Mouse (Mus musculus) MEL (cell line): ENCODE data around the gene Txn2. TPM values are rescaled to one million over a fixed set of nuclear protein-coding genes. Genes with fewer than 3 reads are reported as not detected.

ENCODE experiments used
- DNase-seq: peaks from one replicate; pipeline ENCODE4 v3.0.0; 2011; ENCODE audit warnings: low read depth, low spot score
- H3K27ac ChIP-seq: 2 replicates; pipeline ENCODE4 v1.5.1; 2012; ENCODE audit warnings: low read depth, mild to moderate bottlenecking, control low read depth, low read length, moderate library complexity; ENCODE audit not compliant: control insufficient read depth
- H3K27me3 ChIP-seq, 2 experiments: fragments of 150-350 bp in 1 of 2; sonication (generic) in 1 of 2; 2 replicates each; pipeline ENCODE4 v1.6.1; 2012; ENCODE audit warnings: low read length in 2 of 2, mild to moderate bottlenecking in 2 of 2, improper control_type of control experiment in 1 of 2, moderate library complexity in 1 of 2; ENCODE audit not compliant: insufficient read depth in 2 of 2, control insufficient read depth in 1 of 2
- H3K36me3 ChIP-seq, 2 experiments: 2 replicates each; pipeline ENCODE4 v1.6.1; 2012 to 2014; ENCODE audit warnings: low read length in 2 of 2, improper control_type of control experiment in 1 of 2, inconsistent platforms in 1 of 2, mild to moderate bottlenecking in 1 of 2; ENCODE audit not compliant: insufficient read depth in 2 of 2, control insufficient read depth in 1 of 2
- H3K4me1 ChIP-seq, 2 experiments: fragments of 150-350 bp in 1 of 2; sonication (generic) in 1 of 2; 2 replicates each; pipeline ENCODE4 v1.6.1; 2012; ENCODE audit warnings: low read length in 2 of 2, improper control_type of control experiment in 1 of 2, mild to moderate bottlenecking in 1 of 2; ENCODE audit not compliant: insufficient read depth in 2 of 2, control insufficient read depth in 1 of 2
- H3K4me3 ChIP-seq, 2 experiments: fragments of 150-350 bp in 1 of 2; sonication (generic) in 1 of 2; 2 replicates each; pipeline ENCODE4 v1.5.1; 2012; ENCODE audit warnings: low read depth in 2 of 2, low read length in 2 of 2, mild to moderate bottlenecking in 2 of 2, moderate library complexity in 2 of 2, control low read depth in 1 of 2, improper control_type of control experiment in 1 of 2; ENCODE audit not compliant: control insufficient read depth in 1 of 2, insufficient read depth in 1 of 2
- H3K79me2 ChIP-seq: 2 replicates; pipeline ENCODE4 v1.6.1; 2012; ENCODE audit warnings: mild to moderate bottlenecking, low read length, moderate library complexity; ENCODE audit not compliant: control insufficient read depth, poor library complexity, insufficient read depth
- H3K9ac ChIP-seq: 2 replicates; pipeline ENCODE4 v1.6.1; 2012; ENCODE audit warnings: low read depth, mild to moderate bottlenecking, control low read depth, low read length, moderate library complexity; ENCODE audit not compliant: control insufficient read depth, poor library complexity, severe bottlenecking
- H3K9me3 ChIP-seq: fragments of 150-350 bp; sonication (generic); replicated peaks from 2 replicates; pipeline ENCODE4 v1.6.1; 2012; ENCODE audit warnings: mild to moderate bottlenecking, low read length, improper control_type of control experiment, moderate library complexity; ENCODE audit not compliant: insufficient read depth
- BHLHE40 ChIP-seq: IDR thresholded peaks from 2 replicates; pipeline ENCODE4 v1.6.1; 2012; ENCODE audit warnings: low read depth, mild to moderate bottlenecking, inconsistent platforms, low read length, improper control_type of control experiment, borderline replicate concordance
- CTCF ChIP-seq, 3 experiments: IDR thresholded peaks in 2 of 3; conservative IDR thresholded peaks in 1 of 3; 2 replicates each; pipeline ENCODE4 v1.5.1; 2011 to 2012; ENCODE audit warnings: low read length in 3 of 3, low read depth in 2 of 3, mild to moderate bottlenecking in 2 of 3, improper control_type of control experiment in 1 of 3, inconsistent platforms in 1 of 3, mixed read lengths in 1 of 3, moderate library complexity in 1 of 3; ENCODE audit not compliant: control insufficient read depth in 1 of 3, insufficient read depth in 1 of 3, poor library complexity in 1 of 3, severe bottlenecking in 1 of 3
- ETS1 ChIP-seq: IDR thresholded peaks from 2 replicates; pipeline ENCODE4 v1.6.1; 2012; ENCODE audit warnings: low read depth, mild to moderate bottlenecking, inconsistent platforms, low read length, improper control_type of control experiment, moderate library complexity
- HCFC1 ChIP-seq: IDR thresholded peaks from 2 replicates; pipeline ENCODE4 v1.6.1; 2012; ENCODE audit warnings: low read depth, mild to moderate bottlenecking, inconsistent platforms, low read length, improper control_type of control experiment, moderate library complexity
- MAFK ChIP-seq: IDR thresholded peaks from 2 replicates; pipeline ENCODE4 v1.6.1; 2011; ENCODE audit warnings: low read depth, mild to moderate bottlenecking, low read length, improper control_type of control experiment, borderline replicate concordance
- MAX ChIP-seq: IDR thresholded peaks from 2 replicates; pipeline ENCODE4 v1.6.1; 2011; ENCODE audit warnings: low read length, improper control_type of control experiment
- MYB ChIP-seq: IDR thresholded peaks from 2 replicates; pipeline ENCODE4 v1.6.1; 2011; ENCODE audit warnings: mild to moderate bottlenecking, low read depth, low read length, improper control_type of control experiment
- POLR2A ChIP-seq, 2 experiments: IDR thresholded peaks; 2 replicates each; pipeline ENCODE4 v1.6.1; 2011 to 2012; ENCODE audit warnings: low read length in 2 of 2, mild to moderate bottlenecking in 2 of 2, control low read depth in 1 of 2, improper control_type of control experiment in 1 of 2, low read depth in 1 of 2, moderate library complexity in 1 of 2; ENCODE audit not compliant: control insufficient read depth in 1 of 2, insufficient read depth in 1 of 2, poor library complexity in 1 of 2
- RCOR1 ChIP-seq: IDR thresholded peaks from 2 replicates; pipeline ENCODE4 v1.6.1; 2012; ENCODE audit warnings: low read depth, mild to moderate bottlenecking, inconsistent platforms, low read length, improper control_type of control experiment
- TAL1 ChIP-seq: IDR thresholded peaks from 2 replicates; pipeline ENCODE4 v1.6.1; 2012; ENCODE audit warnings: mild to moderate bottlenecking, inconsistent platforms, low read length, moderate library complexity, mixed read lengths
- USF2 ChIP-seq, 2 experiments: IDR thresholded peaks; 2 replicates each; pipeline ENCODE4 v1.6.1; 2011 to 2012; ENCODE audit warnings: improper control_type of control experiment in 2 of 2, low read length in 2 of 2, borderline replicate concordance in 1 of 2, inconsistent platforms in 1 of 2, low read depth in 1 of 2, mild to moderate bottlenecking in 1 of 2; ENCODE audit not compliant: insufficient read depth in 1 of 2
- ZC3H11A ChIP-seq: IDR thresholded peaks from 2 replicates; pipeline ENCODE4 v1.6.1; 2012; ENCODE audit warnings: low read depth, mild to moderate bottlenecking, inconsistent platforms, low read length, improper control_type of control experiment
- ZMIZ1 ChIP-seq: IDR thresholded peaks from 2 replicates; pipeline ENCODE4 v1.6.1; 2012; ENCODE audit warnings: low read depth, mild to moderate bottlenecking, inconsistent platforms, low read length, improper control_type of control experiment, moderate library complexity
- ZNF384 ChIP-seq: IDR thresholded peaks from 2 replicates; pipeline ENCODE4 v1.6.1; 2012; ENCODE audit warnings: low read depth, mild to moderate bottlenecking, inconsistent platforms, low read length, improper control_type of control experiment
- polyA plus RNA-seq, 2 experiments: library from polyadenylated mRNA; stranded (reverse) in 1 of 2; unstranded in 1 of 2; fragments of >175 nt in 1 of 2; fragments of >200 nt in 1 of 2; gene quantifications; 2 replicates each; pipeline versions ENCODE4 v1.2.1 to v1.2.4; 2012; ENCODE audit warnings: low replicate concordance in 2 of 2, low read depth in 1 of 2; ENCODE audit not compliant: insufficient read length in 2 of 2, insufficient read depth in 1 of 2, missing spikeins in 1 of 2
- total RNA-seq: library from RNA; depleted of rRNA; stranded (reverse); fragments of 300-350 nt; gene quantifications from 2 replicates; pipeline ENCODE4 v1.2.3, GENCODE M21; 2012

The Txn2 gene
- total and polyA plus RNA-seq, 3 experiments = 114 to 416 (median 207) TPM

DNA sequence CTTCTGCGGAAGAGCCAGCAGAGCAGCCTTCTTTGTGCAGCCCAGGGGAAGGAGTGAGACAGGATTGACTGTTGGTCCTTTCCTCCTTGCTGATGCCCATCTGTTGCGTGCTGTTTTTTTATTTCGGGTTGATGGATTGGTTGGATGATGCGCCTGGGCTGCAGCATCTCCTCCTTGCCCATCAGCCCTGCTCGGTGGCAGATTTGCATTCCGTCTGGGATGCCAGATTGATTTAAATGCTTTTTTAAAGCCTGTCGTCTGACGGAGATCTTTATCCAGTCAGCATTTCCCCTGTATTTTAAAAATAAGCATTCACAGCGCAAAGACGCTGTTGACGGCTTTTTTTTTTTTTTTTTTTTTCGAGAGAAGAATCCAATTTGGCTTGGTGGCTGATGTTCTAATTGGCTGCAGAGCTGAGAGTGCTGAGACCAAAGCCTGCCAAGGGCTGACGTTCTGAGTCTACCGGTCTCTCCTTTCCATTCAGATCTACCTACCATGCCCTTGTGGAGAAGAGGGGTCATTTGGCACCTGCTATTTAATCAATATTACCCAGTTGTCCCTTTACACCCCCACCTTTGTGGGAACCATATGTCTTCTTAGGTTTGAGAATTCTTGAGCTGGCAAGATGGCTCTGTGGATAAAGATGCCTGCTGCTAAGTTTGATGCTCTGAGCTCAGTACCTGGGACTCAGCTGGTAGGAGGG is 7.0 kb upstream of the Txn2 start:
- no peak for DNase-seq
- no peak overlapping the region for H3K27ac ChIP-seq
- no peak overlapping the region for H3K9ac ChIP-seq
- H3K4me3 ChIP-seq = no peak overlapping the region
- TF ChIP-seq MAFK (no peak), MAX (no peak), ZC3H11A (no peak), USF2 (IDR thresholded peaks at IDR 0.05; ENCODE audit: borderline replicate concordance in 1 of 2, insufficient read depth in 1 of 2, low read depth in 1 of 2, low read length in 2 of 2) (no peak), HCFC1 (no peak), ZMIZ1 (no peak)
- TF ChIP-seq, all 39 proteins: peak for 0
- H3K27me3 ChIP-seq = no peaks in the 10 kb centered on the region
- no peaks in the 10 kb centered on the region for H3K79me2 ChIP-seq
- H3K9me3 ChIP-seq = no peaks in the 10 kb centered on the region
- H3K36me3 ChIP-seq = peaks cover 0 to 13% of the 10 kb centered on the region in 2 experiments; a peak in 2 of 4 replicates
- peaks cover 2 to 24% of the 10 kb centered on the region in 2 experiments for H3K4me1 ChIP-seq

GRCm38 (mm10) chr15:77934968-77935367 is 6.2 kb upstream of the Txn2 start:
- Histone ChIP-seq H3K4me3 (no peak overlapping the region), H3K9me3 (no peaks in the 10 kb centered on the region), H3K79me2 (0 out of 2 replicates have a peak, but pooled peaks cover 1% of the 10 kb centered on the region), H3K4me1 (peaks cover 2 to 28% of the 10 kb centered on the region in 2 experiments), H3K27ac (no peak overlapping the region)
- DNase-seq = no peak
- TF ChIP-seq ZNF384 = no peak
- no peak for TF ChIP-seq ETS1
- no peak for TF ChIP-seq RCOR1
- no peak for TF ChIP-seq ZC3H11A
- TF ChIP-seq BHLHE40 = no peak
- no peak for TF ChIP-seq CTCF (IDR thresholded peaks at IDR 0.05 in 2 of 3, conservative IDR thresholded peaks at IDR 0.05 in 1 of 3; ENCODE audit: control insufficient read depth in 1 of 3, insufficient read depth in 1 of 3, low read depth in 2 of 3, low read length in 3 of 3, poor library complexity in 1 of 3, severe bottlenecking in 1 of 3)
- no peak for TF ChIP-seq POLR2A (IDR thresholded peaks at IDR 0.05; ENCODE audit: control insufficient read depth in 1 of 2, insufficient read depth in 1 of 2, low read depth in 1 of 2, low read length in 2 of 2, poor library complexity in 1 of 2)
- no peak for TF ChIP-seq MAFK
- no peak for TF ChIP-seq TAL1
- no peak for TF ChIP-seq MYB
- TF ChIP-seq, all 39 proteins: peak for 0
- Histone ChIP-seq H3K9ac (no peak overlapping the region), H3K27me3 (no peaks in the 10 kb centered on the region), H3K36me3 (peaks cover 0 to 16% of the 10 kb centered on the region in 2 experiments; a peak in 2 of 4 replicates)
